Mouse (Mus musculus): ENCODE results near the gene Ube2b.

DNA sequence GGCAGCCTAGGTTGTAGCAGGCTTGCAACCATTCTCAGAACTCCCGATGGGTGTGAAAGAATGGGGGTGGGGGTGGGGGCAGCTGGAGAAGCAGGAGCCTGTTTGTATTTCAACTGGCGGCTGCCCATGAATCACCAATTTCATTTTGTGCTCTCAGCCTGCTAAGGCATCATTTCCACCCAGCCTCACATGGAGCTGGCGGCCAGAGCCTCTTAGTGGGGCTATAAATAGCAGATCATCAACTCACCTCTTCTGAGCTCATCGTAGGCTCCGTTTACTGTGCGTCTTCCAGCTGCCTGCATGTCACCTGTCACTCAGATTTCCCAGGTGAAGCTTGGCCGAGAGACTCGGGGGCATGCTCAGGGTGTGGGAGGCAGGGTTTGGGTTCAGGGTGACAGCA lies 55.0 kb downstream of the Ube2b start:
- no peak for TF ChIP-seq POLR2A (IDR thresholded peaks at IDR 0.05; ENCODE audit: insufficient read length, low read depth)
- no peak for TF ChIP-seq E2F4 (IDR thresholded peaks at IDR 0.05; ENCODE audit: insufficient read depth)
- TF ChIP-seq CEBPB (IDR thresholded peaks at IDR 0.05; ENCODE audit: insufficient read depth, poor library complexity, severe bottlenecking): no peak

Measured in myocyte (in vitro differentiated cells).